Mouse (Mus musculus) heart, postnatal 0 days (tissue): Measurements from ENCODE around the gene 9330161L09Rik. TPM values are rescaled to one million over a fixed set of nuclear protein-coding genes. Genes with fewer than 3 reads are reported as not detected.
A peak's percentile ranks its signal among the peaks of the same experiment; 100 is the strongest.

Source experiments
- ATAC-seq: fragments of 200-750 bp; cut with Nextera tagmentation; 2 replicates; pipeline ENCODE4 v1.8.0; 2017; ENCODE audit warnings: low read depth, moderate number of reproducible peaks, moderate library complexity; ENCODE audit not compliant: insufficient read depth
- DNase-seq: peaks from one replicate; pipeline ENCODE4 v3.0.0-alpha.2; 2016; ENCODE audit warnings: low spot score
- H3K27ac ChIP-seq: fragments of 300-500 bp; sonication (generic); 2 replicates; pipeline ENCODE4 v1.5.1; 2014; ENCODE audit warnings: low read depth, mild to moderate bottlenecking
- H3K27me3 ChIP-seq: fragments of 300-500 bp; sonication (generic); 2 replicates; pipeline ENCODE4 v1.6.1; 2014; ENCODE audit warnings: low read length, mixed read lengths; ENCODE audit not compliant: control insufficient read depth, insufficient read depth
- H3K36me3 ChIP-seq: fragments of 300-500 bp; sonication (generic); replicated peaks from 2 replicates; pipeline ENCODE4 v1.6.1; 2014; ENCODE audit warnings: low read length, mixed read lengths; ENCODE audit not compliant: control insufficient read depth, insufficient read depth
- H3K4me1 ChIP-seq: fragments of 300-500 bp; sonication (generic); 2 replicates; pipeline ENCODE4 v1.6.1; 2014; ENCODE audit warnings: antibody characterized with exemption; ENCODE audit not compliant: control insufficient read depth, insufficient read depth
- H3K4me2 ChIP-seq: fragments of 300-500 bp; sonication (generic); 2 replicates; pipeline ENCODE4 v1.6.1; 2014; ENCODE audit warnings: low read depth, mild to moderate bottlenecking, low read length, moderate library complexity
- H3K4me3 ChIP-seq: fragments of 300-500 bp; sonication (generic); 2 replicates; pipeline ENCODE4 v1.5.1; 2014; ENCODE audit warnings: low read depth, low read length
- H3K9ac ChIP-seq: fragments of 300-500 bp; sonication (generic); replicated peaks from 2 replicates; pipeline ENCODE4 v1.6.1; 2014; ENCODE audit warnings: low read depth, low read length, mixed read lengths
- H3K9me3 ChIP-seq: fragments of 300-500 bp; sonication (generic); replicated peaks from 2 replicates; pipeline ENCODE4 v1.6.1; 2016; ENCODE audit warnings: low read length; ENCODE audit not compliant: control insufficient read depth
- CTCF ChIP-seq: IDR thresholded peaks from 2 replicates; pipeline ENCODE4 v1.5.1; 2016; ENCODE audit warnings: antibody characterized with exemption, control low read depth, low read depth
- EP300 ChIP-seq: IDR thresholded peaks from 2 replicates; pipeline ENCODE4 v1.6.1; 2016; ENCODE audit warnings: antibody characterized with exemption, low read depth
- WGBS: fragments of 180-500 bp; shearing (Covaris S2); extraction: QIAGEN DNeasy Blood & Tissue Kit; methylation state at CpG from one replicate; pipeline ENCODE4 v1.1.7; 2014; 5-methylcytosine and 5-hydroxymethylcytosine counted together
- polyA plus RNA-seq: library from polyadenylated mRNA; unstranded; fragments of >200 nt; fragmentation: Nextera tagmentation; extraction: Ambion mirVana; gene quantifications from 2 replicates; pipeline ENCODE4 v1.2.1, GENCODE M21; 2015
- total RNA-seq: library from RNA; depleted of rRNA; stranded (reverse); fragments of >200 nt; gene quantifications from 2 replicates; pipeline ENCODE4 v1.2.3, GENCODE M21; 2014; ENCODE audit warnings: low replicate concordance

The 9330161L09Rik gene
- total and polyA plus RNA-seq, 2 experiments from 2014 or later, result 0.34 to 2.8 TPM

DNA sequence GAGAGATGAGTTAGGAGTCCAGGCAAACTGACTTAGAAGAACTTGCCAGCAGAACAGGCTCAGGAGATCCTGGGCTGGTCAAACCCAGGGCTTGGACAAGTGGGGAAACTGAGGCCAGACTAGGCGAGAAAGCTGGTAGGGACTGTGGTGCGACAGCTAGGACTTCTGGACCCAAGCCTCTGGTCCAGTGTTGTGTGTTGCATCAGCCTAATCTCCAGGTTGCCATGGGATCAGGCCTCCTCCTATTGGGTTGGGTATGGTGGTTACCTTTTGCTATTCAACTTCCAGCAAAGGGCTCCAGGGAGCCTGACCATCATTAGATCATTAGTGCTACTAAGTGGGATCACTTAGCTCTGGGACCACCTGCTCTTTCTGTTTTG is 18.3 kb downstream of the 9330161L09Rik start:
- peak overlapping the region; percentile 66 for H3K4me2 ChIP-seq
- no peak overlapping the region for H3K27ac ChIP-seq
- 89% methylated on average over 2 of the region's 2 CpGs for WGBS

GRCm38 (mm10) chr12:103388505-103389347 is 18.9 kb downstream of the 9330161L09Rik start, which contains the start of gene Otub2:
TSS of gene Otub2 (plus strand) at chr12:103388682.
- peak within 1 kb of the TSS; percentile 75 for H3K9ac ChIP-seq
- no peaks in the 10 kb centered on the region for H3K9me3 ChIP-seq
- peak within 1 kb of the TSS; percentile 56 for H3K27ac ChIP-seq
- WGBS, result under 1% methylated on average over 58 of the region's 58 CpGs
- H3K4me2 ChIP-seq, result peak within 1 kb of the TSS; percentile 66
- H3K36me3 ChIP-seq, result no peaks in the 10 kb centered on the region
- H3K4me1 ChIP-seq, result peaks cover 13% of the 10 kb centered on the region
- no peaks in the 10 kb centered on the region for H3K27me3 ChIP-seq
- peak; percentile 99 for ATAC-seq
- H3K4me3 ChIP-seq, result peak within 1 kb of the TSS; percentile 63
- DNase-seq, result peak; percentile 97
- TF ChIP-seq CTCF, result no peak
- TF ChIP-seq EP300, result no peak

More for the DNA sequence above, 18.3 kb downstream of the 9330161L09Rik start:
- H3K9ac ChIP-seq, result peak overlapping the region; percentile 75; the same call in 1 of the 2 replicates
- no peak for ATAC-seq
- no peak for TF ChIP-seq CTCF
- TF ChIP-seq EP300, result no peak
- H3K27me3 ChIP-seq, result no peaks in the 10 kb centered on the region
- peak overlapping the region; percentile 63 for H3K4me3 ChIP-seq
- DNase-seq, result no peak
- H3K4me1 ChIP-seq, result peaks cover 13% of the 10 kb centered on the region
- no peaks in the 10 kb centered on the region for H3K36me3 ChIP-seq
- no peaks in the 10 kb centered on the region for H3K9me3 ChIP-seq

DNA sequence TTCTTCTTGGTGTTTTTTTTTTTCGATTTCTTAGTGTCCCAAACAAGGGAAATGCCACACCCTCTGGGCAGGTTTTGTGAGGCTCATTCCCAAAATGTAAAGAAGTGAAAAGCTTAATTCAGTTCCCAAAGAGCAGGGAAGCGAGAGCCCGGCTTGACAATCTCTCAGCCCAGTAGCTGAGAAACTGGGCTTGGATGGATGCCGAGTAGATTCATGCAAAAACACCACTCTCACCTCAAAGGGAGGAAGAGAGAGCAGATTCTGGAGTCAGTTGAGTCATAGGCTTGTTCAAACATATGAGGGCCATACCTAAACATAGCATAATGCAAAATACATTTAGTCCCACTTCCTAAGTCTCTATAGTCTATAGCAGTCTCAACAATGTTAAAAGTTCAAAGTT is 27.4 kb downstream of the 9330161L09Rik start:
- Histone ChIP-seq H3K4me3 (no peak overlapping the region), H3K4me1 (no peaks in the 10 kb centered on the region), H3K9me3 (no peaks in the 10 kb centered on the region), H3K27ac (no peak overlapping the region), H3K27me3 (no peaks in the 10 kb centered on the region), H3K36me3 (no peaks in the 10 kb centered on the region), H3K9ac (no peak overlapping the region), H3K4me2 (no peak overlapping the region)
- ATAC-seq (no peak), DNase-seq (no peak)
- 72% methylated on average over 4 of the region's 4 CpGs for WGBS
- TF ChIP-seq CTCF (no peak), EP300 (no peak)

GRCm38 (mm10) chr12:103376774-103377173 is 30.8 kb downstream of the 9330161L09Rik start:
- peak; percentile 37 for ATAC-seq
- no peak for DNase-seq
- Histone ChIP-seq H3K4me1 (no peaks in the 10 kb centered on the region), H3K27ac (no peak overlapping the region), H3K9me3 (no peaks in the 10 kb centered on the region), H3K9ac (no peak overlapping the region), H3K27me3 (no peaks in the 10 kb centered on the region), H3K4me2 (no peak overlapping the region), H3K36me3 (no peaks in the 10 kb centered on the region), H3K4me3 (no peak overlapping the region)
- WGBS, result 21% methylated on average over 4 of the region's 4 CpGs
- no peak for TF ChIP-seq EP300
- no peak for TF ChIP-seq CTCF

DNA sequence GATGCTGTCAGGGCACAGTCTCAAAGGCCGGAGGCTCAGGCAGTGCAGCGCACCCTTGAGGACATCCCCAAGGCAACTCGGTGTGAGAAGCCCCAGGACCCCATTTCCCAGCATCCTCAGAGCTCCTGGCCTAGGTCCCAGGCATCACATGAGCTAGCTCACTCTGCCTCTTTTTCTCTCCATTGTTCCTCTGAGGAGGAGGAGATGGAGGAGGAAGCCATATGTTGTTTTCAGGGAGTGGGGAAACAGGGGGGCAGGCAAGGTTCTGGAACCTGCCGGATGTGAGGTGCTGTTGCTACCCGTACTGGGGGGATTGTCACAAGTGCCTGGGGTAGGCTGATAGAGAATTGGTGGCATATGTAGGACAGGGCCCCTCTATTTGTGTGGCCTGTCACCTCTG is 31.5 kb downstream of the 9330161L09Rik start:
- ATAC-seq (no peak; the same call in 1 of the 2 replicates), DNase-seq (peak; percentile 32)
- Histone ChIP-seq H3K9ac (no peak overlapping the region), H3K9me3 (no peaks in the 10 kb centered on the region), H3K27me3 (no peaks in the 10 kb centered on the region), H3K4me2 (no peak overlapping the region), H3K4me1 (no peaks in the 10 kb centered on the region), H3K27ac (no peak overlapping the region), H3K36me3 (no peaks in the 10 kb centered on the region), H3K4me3 (no peak overlapping the region)
- TF ChIP-seq EP300 (no peak), CTCF (no peak)
- WGBS, result 40% methylated on average over 5 of the region's 5 CpGs
